Mouse (Mus musculus): Measurements from ENCODE around the gene Tmem240. TPM values are rescaled to one million over a fixed set of nuclear protein-coding genes. Genes with fewer than 3 reads are reported as not detected.
"Not testable (repeated sequence)": the region's sequence is repeated elsewhere in the genome, so short reads cannot be mapped to it uniquely, and the experiment has no call there.

Gene Tmem240
- total RNA-seq, 1 experiment from 2014 or later = not detected

DNA sequence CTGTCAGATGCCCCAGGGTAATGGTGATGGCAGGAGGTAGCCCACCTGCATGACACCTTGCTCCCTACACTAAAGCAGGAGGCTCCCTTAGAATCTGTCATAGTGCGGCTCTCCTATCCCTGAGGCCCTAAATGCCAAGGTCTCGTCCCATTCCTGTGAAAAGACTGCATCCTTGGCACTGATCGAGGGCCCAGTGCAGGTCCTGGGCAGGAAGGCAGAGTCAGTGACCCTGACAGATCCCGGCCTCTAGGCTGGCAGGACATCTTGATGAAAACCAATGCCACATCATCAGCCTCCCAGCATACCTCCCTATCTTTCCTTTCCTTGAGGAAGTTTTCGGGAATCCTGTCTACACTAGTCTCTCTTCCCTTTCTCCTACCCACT, 34.9 kb downstream of the Tmem240 start:
- no peak for ATAC-seq (replicated peaks; ENCODE audit: low read depth, poor library complexity, severe bottlenecking)

DNA sequence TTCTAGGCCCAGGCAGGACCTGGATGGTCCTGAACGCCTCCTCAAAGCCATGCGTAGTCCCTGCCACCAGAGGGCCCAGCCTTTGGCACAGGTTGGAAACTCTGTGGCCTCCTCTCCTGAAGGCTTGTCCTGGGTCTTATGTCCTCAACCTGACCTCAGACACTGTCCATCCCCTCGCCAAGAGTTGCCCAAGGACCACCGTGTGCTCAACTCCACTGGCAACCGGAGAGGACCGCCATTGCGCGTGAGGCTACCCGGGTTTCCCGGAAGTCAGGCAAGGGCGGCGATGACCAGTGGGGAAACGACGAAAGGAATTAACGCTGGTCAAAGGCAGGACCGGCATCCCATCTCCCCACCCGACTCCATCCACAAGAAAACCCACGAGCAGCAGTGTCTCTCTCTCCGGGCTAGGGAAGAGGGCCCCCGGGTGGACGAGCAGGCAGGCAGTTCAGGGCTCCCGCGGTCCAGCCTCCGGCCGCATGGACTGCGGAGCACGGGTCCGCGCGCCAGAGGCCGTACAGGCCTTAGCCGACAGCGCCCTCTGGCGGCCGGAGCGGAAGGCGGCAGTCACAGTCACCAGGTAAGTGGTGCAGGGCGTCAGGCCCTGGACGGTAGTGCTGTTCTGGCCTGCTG, 35.4 kb downstream of the Tmem240 start:
- peak; percentile 79 for ATAC-seq (replicated peaks; ENCODE audit: low read depth, poor library complexity, severe bottlenecking)

DNA sequence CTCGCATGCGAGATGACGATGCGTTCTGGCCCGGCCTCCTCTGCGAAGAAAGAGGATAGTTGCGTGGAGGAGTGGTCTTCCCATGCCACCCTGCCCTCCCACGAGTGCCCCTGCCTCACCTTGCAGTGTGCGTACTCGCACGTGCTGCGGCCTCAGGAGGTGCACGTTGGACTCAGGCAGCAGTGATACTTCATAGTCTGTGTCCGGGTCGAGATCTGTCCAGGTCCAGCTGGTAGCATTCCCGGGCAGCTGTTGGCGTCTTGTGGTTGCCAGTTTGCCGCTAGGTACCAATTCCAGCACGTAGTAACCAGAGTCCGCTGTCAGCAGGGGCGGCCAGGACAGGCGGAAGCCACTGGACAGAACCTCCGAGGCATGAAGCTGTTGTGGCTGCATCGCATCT, 36.0 kb downstream of the Tmem240 start:
- no peak for ATAC-seq (replicated peaks; ENCODE audit: low read depth, poor library complexity, severe bottlenecking)

DNA sequence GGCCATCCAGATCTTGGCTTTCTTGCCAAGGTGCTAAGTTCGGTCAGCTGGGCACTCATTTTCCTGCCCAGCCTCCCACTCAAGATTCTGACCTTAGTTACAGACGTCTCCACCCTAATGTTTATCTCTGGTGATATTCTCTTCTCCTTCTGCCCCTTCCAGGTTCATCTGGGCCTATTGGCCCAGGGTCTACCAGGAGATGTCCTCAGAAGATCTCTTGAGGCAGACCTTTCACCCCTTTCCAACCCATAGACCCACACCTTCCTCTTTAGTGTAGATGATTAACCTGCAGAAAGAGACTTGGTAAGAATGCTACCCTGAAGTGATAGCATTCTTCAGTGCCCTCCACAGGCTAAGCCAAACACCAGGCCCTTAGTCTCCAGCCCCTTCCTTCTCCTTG, 37.1 kb downstream of the Tmem240 start:
- ATAC-seq (replicated peaks; ENCODE audit: low read depth, poor library complexity, severe bottlenecking) = no peak

DNA sequence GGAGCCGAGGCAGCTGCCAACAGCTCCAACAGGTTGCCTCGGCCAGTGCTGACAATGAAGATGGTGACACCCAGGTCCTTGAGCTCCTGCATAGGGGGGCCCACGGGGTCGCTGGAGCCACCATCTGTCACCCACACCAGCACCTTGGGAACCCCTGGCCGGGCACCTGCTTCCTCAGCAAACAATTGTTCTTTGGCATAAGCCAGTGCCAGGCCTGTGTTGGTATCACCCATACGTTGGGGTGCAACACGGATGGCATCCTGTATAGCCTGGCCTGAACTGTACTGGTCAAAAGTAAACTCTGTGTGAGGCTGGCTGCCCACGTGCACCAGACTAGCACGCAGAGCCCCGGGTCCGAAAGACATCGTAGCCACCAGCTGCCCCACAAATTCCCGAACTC, 38.2 kb downstream of the Tmem240 start:
- no peak for ATAC-seq (replicated peaks; ENCODE audit: low read depth, poor library complexity, severe bottlenecking)

DNA sequence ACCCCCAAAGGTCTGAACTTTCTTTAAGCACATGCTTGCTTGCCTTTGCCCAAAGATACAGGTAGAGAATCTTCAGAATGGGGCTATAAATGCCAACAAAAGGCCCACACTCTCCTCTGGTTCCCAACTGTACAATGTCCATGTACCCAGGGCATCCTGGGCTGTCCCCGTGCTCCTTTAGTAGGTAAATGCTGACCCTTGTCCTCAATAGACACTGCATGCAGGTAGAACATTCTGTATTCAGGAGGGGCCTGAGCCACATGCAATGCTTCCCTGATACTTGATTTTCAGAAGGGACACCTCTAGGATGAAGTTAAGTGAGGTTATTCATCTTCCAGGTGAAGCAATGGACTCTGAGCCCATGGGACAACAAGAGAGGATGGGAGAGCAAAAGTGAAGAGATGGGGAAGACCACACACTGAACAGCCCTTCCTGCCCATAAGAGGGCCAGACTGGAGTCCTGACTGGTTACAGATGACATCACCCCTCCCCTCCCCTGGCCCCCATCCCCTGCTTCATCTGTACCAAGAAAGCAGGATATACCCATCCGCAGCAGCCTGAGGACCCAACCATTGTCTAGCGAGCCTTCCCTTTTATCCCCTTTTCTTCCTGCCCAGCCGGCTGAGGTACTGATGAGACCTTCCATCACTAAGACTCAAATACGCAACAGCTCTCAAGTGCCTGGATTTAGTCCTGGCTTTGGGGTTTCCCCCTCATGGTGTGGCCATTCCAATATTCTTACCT, 38.9 kb downstream of the Tmem240 start:
- ATAC-seq (replicated peaks; ENCODE audit: low read depth, poor library complexity, severe bottlenecking) = no peak

DNA sequence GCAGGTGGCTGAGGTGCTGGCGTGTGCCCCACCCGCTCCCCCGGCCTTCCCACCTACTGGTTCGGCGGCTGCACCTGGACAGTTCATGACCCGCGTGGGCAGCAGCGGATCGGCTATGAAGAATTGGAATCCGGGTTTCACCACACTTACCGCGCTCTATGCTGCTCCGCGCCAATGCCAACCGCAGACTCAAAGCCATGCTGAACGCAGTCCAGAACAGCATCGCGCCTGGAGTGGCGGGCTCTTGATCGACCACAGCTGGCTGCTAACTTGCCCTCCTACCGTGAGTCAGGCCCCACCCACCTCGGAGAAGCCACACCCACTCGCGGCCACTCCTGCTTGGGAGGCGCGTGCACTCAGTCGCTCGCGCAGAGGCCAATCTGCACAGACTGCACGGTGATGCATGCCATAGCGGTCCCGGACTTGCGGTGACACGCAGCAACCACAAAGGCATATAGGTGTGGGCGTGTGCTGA, 39.7 kb downstream of the Tmem240 start, which contains the start of gene Vwa1:
Vwa1 (minus strand) TSS at position 419 of the 475 bp plus-strand sequence.
- ATAC-seq (replicated peaks; ENCODE audit: low read depth, poor library complexity, severe bottlenecking) = peak; percentile 81

DNA sequence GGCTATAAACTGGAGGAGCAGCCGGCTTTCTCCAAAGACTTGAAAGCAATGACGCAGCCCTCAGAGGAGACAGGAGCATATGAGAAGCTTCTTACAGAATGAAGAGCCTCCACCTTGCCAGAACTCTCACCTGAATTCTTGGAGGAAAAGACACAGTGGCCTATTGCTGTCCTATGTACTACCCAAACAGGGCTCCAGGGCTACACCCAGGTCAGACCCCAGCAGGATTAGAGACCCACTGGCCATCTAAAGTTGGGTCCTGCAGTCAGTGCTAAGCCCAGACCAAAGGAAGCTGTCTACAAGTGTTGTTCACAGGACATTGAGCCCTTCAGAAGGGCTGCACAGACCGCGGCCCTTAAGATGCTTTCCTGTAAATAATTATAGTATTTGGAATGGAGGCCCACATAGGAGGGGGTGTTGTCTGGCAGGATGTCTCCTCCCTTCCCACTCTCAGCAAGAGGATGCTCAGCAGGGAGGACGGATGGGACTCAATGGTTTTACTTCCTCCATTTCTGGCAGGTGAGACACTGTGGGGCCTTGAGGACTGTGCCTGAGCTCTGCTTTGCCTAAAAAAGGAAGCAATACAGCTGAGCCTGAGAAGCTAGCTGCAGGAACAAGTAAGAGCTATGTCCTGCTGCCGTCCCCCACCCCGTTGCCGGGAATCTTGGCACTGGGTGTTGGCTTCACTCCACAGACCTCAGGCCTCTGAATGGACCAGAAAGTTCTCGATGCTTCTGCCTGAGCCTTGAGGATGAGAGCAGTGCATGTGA, 40.6 kb downstream of the Tmem240 start:
- ATAC-seq (replicated peaks; ENCODE audit: low read depth, poor library complexity, severe bottlenecking) = 0 out of 2 replicates have a peak, but pooled peaks have one; percentile 15

DNA sequence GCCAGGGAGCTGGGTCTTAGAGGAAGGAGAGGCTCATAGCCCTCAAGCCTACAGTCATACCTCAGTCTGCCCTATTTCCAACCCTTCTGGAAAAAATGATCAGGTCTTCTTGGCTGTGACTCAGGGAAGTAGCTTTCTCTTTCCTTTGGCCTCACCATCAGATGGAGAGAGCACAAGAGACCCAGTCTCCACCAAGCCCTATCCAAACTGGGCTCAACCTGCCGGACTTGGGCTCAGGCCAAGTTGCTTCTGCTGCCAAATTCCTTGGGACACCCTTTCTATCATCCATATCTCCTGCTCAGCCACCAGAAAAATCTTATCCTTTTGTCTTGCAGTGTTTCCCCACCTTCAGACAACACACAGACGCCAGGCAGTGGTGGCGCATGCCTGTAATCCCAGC, 41.3 kb downstream of the Tmem240 start:
- no peak for ATAC-seq (replicated peaks; ENCODE audit: low read depth, poor library complexity, severe bottlenecking)

DNA sequence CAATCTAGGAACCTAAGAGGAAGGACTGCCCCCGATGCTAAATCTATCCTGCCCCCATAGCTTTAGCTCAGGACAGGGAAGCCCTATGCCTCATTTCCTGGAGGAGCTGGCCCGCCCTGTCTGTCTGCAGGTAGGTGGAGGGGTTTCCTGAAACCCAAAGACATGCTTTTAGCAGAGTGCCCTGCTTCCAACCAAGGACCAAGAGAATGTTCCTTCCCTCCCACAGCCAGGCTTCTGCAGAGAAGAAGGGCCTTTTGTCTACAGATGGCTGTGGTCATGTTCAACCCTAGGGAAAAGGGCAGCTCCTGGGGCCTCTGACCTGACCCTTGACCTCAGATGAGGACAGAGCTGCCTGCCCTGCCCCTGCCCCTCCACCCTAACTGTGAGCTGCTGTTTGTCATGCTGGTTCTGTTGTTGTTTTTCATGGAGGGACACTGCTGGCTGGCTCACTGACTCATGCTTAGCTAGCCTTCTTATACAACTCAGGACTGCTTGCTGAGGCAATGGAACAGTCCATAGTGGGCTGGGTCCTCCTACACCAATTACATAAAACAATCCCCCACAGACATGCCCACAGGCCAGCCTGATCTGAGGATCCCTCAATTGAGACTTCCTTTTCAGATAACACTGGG, 42.2 kb downstream of the Tmem240 start:
- no peak for ATAC-seq (replicated peaks; ENCODE audit: low read depth, poor library complexity, severe bottlenecking)

DNA sequence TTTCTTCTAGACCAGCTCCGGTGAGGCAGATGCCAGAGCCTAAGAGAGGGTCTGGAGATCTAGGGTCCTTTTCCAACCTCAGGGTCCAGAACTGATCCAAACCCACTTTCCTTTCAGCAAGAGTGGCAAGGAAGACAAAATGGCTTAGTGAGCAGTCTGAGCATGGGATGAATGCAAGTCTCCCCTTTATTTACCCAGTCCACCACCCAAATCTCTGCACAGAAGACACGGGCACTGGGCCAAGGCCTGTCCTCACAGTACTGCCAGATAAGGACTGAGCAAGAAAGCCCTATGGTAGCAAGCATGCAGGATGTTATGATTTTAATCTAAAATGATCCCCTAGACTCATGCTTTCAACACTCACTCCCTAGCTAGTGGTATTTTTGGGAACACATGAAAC, 43.2 kb downstream of the Tmem240 start:
- ATAC-seq (replicated peaks; ENCODE audit: low read depth, poor library complexity, severe bottlenecking) = no peak

DNA sequence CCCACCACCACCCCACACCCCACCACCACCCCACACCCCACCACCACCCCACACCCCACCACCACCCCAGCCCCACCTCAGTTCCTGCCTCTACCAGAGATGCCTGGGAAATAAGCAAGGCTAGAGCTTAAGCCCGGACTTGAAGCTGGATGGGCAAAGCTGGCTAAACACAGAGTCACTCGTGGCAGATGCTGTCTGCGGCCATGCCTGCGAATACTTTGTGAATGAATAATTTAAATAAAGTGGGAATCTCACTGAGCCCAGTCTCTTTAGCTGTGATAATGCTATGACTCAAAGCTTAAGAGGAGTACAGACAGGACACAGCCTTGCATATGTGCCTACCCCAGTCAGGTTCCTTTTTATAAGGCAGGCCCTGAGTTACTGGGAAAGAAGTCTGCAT, 44.9 kb downstream of the Tmem240 start:
- no peak for ATAC-seq (replicated peaks; ENCODE audit: low read depth, poor library complexity, severe bottlenecking)

DNA sequence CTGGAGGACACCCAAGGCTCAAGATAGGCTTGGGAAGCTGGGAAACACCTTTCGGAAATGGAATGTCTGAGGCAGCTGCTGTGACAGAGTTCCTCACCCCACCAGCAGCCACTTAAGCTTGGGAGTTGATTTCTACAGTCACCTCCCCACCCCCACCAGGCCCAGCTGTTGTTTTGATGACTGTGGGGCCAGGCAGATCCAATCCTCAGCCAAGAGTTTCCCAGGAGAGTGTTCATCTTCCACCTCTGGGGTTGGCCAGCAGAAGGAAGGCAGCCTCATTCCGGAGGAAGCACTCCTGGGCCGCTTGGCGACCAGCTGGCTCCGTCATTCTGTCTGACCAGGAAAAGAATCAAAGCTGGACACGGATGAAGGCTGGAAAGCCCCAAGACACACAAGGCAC, 46.3 kb downstream of the Tmem240 start:
- ATAC-seq (replicated peaks; ENCODE audit: low read depth, poor library complexity, severe bottlenecking) = no peak

DNA sequence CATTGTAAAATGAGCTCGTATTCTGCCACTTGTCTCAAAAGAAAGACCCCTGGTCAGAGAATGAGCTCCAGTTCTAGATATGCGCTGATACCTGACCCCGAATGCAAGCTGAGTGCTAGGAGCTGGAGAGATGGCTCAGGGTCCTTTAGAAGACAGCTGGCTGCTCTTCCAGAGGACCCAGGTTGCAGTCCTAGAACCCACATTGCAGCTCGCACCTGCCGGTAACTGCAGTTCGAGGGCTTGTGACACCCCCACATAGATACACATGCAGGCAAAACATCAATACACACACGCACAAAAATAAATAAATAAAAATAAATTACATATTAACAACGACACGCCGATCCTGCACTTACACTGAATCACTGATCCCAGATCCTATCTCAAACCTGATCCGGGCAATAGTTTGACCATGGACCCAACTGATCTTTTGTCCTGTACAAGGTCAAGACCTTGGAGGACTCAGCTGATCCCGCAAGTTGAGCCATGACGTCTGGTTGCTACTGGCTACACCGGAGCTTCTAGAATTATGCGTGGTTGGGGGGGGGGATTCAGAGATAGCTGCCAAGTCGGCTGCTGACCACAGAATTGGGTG, 49.0 kb downstream of the Tmem240 start:
- ATAC-seq (replicated peaks; ENCODE audit: low read depth, poor library complexity, severe bottlenecking) = no peak

DNA sequence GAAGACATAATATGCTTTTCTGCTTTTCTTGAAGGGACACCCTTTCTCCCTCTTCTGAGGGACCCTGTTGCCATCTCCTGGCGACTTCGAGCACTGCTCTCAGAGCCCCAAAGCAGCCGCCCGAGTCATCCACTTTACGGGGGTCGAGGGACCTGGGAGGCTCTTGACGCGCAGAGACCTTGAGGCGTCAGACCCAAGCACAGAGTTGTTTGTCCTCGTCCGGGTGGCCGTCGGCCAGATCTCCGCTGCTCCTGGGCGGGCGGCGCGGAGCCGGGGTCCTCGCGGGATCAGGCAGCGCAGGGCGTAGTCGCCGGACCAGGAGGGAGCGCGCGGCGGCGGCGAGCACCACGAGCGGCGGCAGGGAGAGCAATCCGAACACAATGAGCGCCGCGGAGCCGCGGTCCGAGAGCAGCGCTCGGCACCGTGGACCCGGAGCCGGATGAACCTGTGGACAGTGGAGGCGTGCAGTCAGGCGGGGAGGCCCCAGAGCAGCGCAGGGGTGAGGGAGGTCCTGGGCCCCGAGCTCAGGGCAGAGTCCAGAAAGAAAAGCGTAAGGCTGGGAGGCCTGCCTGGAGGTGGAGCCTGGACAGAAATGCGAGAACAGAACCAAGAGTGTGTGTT, 49.6 kb downstream of the Tmem240 start:
- ATAC-seq (replicated peaks; ENCODE audit: low read depth, poor library complexity, severe bottlenecking) = peak; percentile 71

DNA sequence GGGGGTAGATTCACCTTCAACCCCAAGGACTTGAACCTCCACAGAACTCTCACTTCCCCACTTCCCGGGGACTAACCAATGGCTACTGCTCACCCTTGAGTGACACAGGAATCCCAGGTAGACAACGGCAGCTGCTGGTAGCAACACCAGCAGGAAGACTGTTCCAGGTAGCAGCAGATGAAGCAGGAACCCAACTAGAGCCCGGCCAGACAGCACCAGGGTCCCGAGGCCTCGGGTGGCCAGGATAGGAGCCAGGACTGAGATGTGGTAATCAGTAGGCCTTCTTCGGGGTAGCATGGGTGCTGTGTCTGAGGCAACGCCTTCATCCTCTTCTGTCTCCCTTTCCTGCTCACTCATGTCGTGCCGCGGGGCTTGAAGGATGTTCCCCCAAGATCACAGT, 50.6 kb downstream of the Tmem240 start:
- no peak for ATAC-seq (replicated peaks; ENCODE audit: low read depth, poor library complexity, severe bottlenecking)

DNA sequence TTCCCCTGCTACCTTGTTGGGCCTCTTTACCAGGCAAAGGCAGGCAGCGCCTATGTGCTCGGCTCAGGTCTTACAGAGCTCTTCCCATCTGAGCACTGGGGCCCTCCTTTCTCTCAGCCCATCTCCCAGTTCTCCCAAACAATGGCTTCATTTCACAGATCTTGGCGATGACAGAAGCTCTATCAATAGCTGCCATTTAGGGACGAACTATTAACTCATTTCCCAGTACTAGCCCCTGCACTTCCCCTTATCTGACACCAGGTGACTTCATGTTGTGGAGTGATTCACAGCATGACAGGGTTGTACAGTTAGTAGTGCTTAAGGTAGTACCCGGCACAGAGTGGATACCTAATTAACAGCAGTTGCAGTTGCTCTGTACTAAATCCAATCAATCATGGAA, 51.2 kb downstream of the Tmem240 start, which contains the start of gene Tmem88b:
Tmem88b (minus strand) TSS at position 56 of the 400 bp plus-strand sequence.
- ATAC-seq (replicated peaks; ENCODE audit: low read depth, poor library complexity, severe bottlenecking) = no peak

DNA sequence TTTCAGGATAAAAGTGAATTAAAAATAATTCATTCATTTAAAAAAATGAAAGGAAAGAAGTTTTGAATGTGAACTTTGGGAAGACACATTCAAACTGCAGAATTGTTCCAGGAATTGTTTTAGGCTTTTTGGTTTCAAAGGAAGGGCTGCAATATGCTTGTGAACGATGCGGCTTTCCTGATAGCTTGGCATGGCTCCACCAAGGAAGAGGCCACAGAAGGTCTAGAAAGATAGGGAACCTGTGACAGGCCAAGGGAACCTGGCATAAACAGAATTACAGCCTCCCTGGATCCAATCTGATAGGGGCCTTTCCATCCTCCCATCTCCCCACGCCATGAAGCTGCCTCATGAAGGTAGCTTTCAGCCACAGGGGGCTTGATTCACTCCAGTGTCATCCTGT, 53.7 kb downstream of the Tmem240 start:
- peak; percentile 59 for ATAC-seq (replicated peaks; ENCODE audit: low read depth, poor library complexity, severe bottlenecking)

DNA sequence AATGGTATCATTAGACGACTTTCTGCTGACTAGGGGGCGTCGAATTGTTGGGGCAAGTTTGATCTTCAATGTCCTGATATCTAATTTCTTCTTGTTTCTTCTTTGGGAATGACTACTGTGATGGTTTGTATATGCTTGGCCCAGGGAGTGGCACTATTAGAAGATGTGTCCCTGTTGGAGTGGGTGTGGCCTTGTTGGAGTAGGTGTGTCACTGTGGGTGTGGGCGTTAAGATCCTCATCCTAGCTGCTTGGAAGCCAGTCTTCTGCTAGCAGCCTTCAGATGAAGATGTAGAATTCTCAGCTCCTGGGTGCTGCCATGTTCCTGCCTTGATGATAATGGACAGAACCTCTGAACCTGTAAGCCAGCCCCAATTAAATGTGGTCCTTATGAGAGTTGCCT, 54.2 kb downstream of the Tmem240 start:
- not testable (repeated sequence) for ATAC-seq (replicated peaks; ENCODE audit: low read depth, poor library complexity, severe bottlenecking)
